Comparison of ENCODE assay signal across 8 mouse cellular contexts in genomic region chr14:21523234-21523633, GRCm38 (mm10). TPM values are rescaled to one million over a fixed set of nuclear protein-coding genes. Genes with fewer than 3 reads are reported as not detected.
DNase-seq lines count a peak whose midpoint lies in the region; ATAC-seq lines count a peak whose summit lies in the region.

No protein-coding gene starts in this region.

- WGBS in limb, embryonic 11.5 days = 35% methylated on average over 9 of the region's 9 CpGs

- H3K9me3 ChIP-seq in limb, embryonic 11.5 days (ENCODE audit: control insufficient read depth, low read length) = no peaks in the 10 kb centered on the region

- no peak overlapping the region for H3K9ac ChIP-seq in limb, embryonic 11.5 days (ENCODE audit: low read length)

- ATAC-seq in frontal cortex, adult (ENCODE audit: low TSS enrichment) = 0 out of 2 replicates have a peak, but pooled peaks have one; percentile 18
- no peak for ATAC-seq in limb, embryonic 11.5 days (ENCODE audit: insufficient number of reproducible peaks, low FRiP score, low TSS enrichment, low read depth)

- H3K4me1 ChIP-seq in limb, embryonic 11.5 days (ENCODE audit: control insufficient read depth, insufficient read depth, low read length) = peaks cover 16% of the 10 kb centered on the region

- no peaks in the 10 kb centered on the region for H3K27me3 ChIP-seq in limb, embryonic 11.5 days (ENCODE audit: control insufficient read depth, insufficient read depth, low read length)

- H3K4me3 ChIP-seq in limb, embryonic 11.5 days (ENCODE audit: low read depth, low read length) = no peak overlapping the region

- no peak overlapping the region for H3K4me2 ChIP-seq in limb, embryonic 11.5 days (ENCODE audit: low read depth, severe bottlenecking)

- no peak for DNase-seq in frontal cortex, postnatal 10 days (ENCODE audit: low spot score in 2 of 2)
- DNase-seq in right cerebral cortex, postnatal 14 days = peak; percentile 25
- DNase-seq in right cerebral cortex, postnatal 25 days = no peak
- no peak for DNase-seq in limb, embryonic 11.5 days (ENCODE audit: low spot score)
- peak; percentile 28 to 46 for DNase-seq in thymus, adult 18-20 months
- no peak for DNase-seq in cerebellum, adult 11-12 months
- DNase-seq in gastrocnemius, adult 18-20 months (ENCODE audit: low spot score) = no peak

- H3K27ac ChIP-seq in limb, embryonic 11.5 days (replicated peaks; ENCODE audit: low read depth, low read length) = 0 out of 2 replicates have a peak overlapping the region, but pooled peaks have one; percentile 8

- no peaks in the 10 kb centered on the region; the same call in 1 of the 2 replicates for H3K36me3 ChIP-seq in limb, embryonic 11.5 days (ENCODE audit: control insufficient read depth, insufficient read depth, low read length)

RNA-seq across cellular contexts. Expression of gene Kat6b, which starts 42.0 kb away (rescaled TPM):
- 22.0 and 22.8 TPM in 2 replicates for polyA plus RNA-seq in limb, embryonic 11.5 days (2014; fragmentation: Nextera tagmentation; extraction: Ambion mirVana)
- 10 to 100 TPM; 20.4 to 22.4 TPM for total RNA-seq in gastrocnemius, adult 18-20 months (2021)

Comparison
In these comparisons a context has a peak if more than half of its experiments do, and no peak if none do; other contexts are left out.
1. DNase-seq: peak in right cerebral cortex, postnatal 14 days (single experiment) and thymus, adult 18-20 months (2 of 2); none in frontal cortex, postnatal 10 days (0 of 2), right cerebral cortex, postnatal 25 days (single experiment), limb, embryonic 11.5 days (single experiment), cerebellum, adult 11-12 months (single experiment) and gastrocnemius, adult 18-20 months (single experiment).